Mouse (Mus musculus) skeletal muscle tissue, adult 2 months (tissue): ENCODE data around the gene Acoxl.

Experiments
- DNase-seq: peaks from one replicate; pipeline ENCODE4 v3.0.0-alpha.2; 2012; ENCODE audit warnings: low read depth, low spot score

The Acoxl gene

GRCm38 (mm10) chr2:128117605-128118004 lies 278.9 kb downstream of the Acoxl start:
- DNase-seq: no peak

GRCm38 (mm10) chr2:128118971-128119370 lies 280.3 kb downstream of the Acoxl start:
- DNase-seq: no peak

GRCm38 (mm10) chr2:128122491-128122890 lies 283.8 kb downstream of the Acoxl start:
- DNase-seq: no peak

GRCm38 (mm10) chr2:128122891-128123771 lies 284.5 kb downstream of the Acoxl start:
- no peak for DNase-seq

GRCm38 (mm10) chr2:128123921-128124683 lies 285.4 kb downstream of the Acoxl start:
- DNase-seq: no peak

- no peak for DNase-seq
Measured at GRCm38 (mm10) chr2:128124693-128125092, 286.0 kb downstream of the Acoxl start.

GRCm38 (mm10) chr2:128125635-128126470 lies 287.2 kb downstream of the Acoxl start, which contains the start of gene Bcl2l11:
TSS of gene Bcl2l11 (plus strand) at chr2:128126038.
- DNase-seq: peak; percentile 93

GRCm38 (mm10) chr2:128126591-128127051 lies 287.9 kb downstream of the Acoxl start:
- DNase-seq: no peak

- peak; percentile 91 for DNase-seq
Measured at GRCm38 (mm10) chr2:128127121-128127671, 288.5 kb downstream of the Acoxl start.

GRCm38 (mm10) chr2:128127691-128128292 lies 289.1 kb downstream of the Acoxl start:
- peak; percentile 68 for DNase-seq

- no peak for DNase-seq
Measured at GRCm38 (mm10) chr2:128128532-128128931, 289.9 kb downstream of the Acoxl start.

- no peak for DNase-seq
Measured at GRCm38 (mm10) chr2:128131503-128131902, 292.8 kb downstream of the Acoxl start.

GRCm38 (mm10) chr2:128132635-128133034 lies 294.0 kb downstream of the Acoxl start:
- DNase-seq: no peak

GRCm38 (mm10) chr2:128133865-128134264 lies 295.2 kb downstream of the Acoxl start:
- DNase-seq: no peak

- DNase-seq: no peak
Measured at GRCm38 (mm10) chr2:128134474-128134873, 295.8 kb downstream of the Acoxl start.

GRCm38 (mm10) chr2:128134948-128135347 lies 296.3 kb downstream of the Acoxl start:
- no peak for DNase-seq

GRCm38 (mm10) chr2:128136769-128137433 lies 298.2 kb downstream of the Acoxl start:
- no peak for DNase-seq

- DNase-seq: peak; percentile 54
Measured at GRCm38 (mm10) chr2:128137480-128138276, 299.0 kb downstream of the Acoxl start.

GRCm38 (mm10) chr2:128138924-128139323 lies 300.2 kb downstream of the Acoxl start:
- DNase-seq: no peak
